Mouse (Mus musculus): Measurements from ENCODE around the gene Txndc12. TPM values are rescaled to one million over a fixed set of nuclear protein-coding genes. Genes with fewer than 3 reads are reported as not detected.

Gene Txndc12
- polyA plus RNA-seq, 1 experiment from 2014 or later: 111 TPM

DNA sequence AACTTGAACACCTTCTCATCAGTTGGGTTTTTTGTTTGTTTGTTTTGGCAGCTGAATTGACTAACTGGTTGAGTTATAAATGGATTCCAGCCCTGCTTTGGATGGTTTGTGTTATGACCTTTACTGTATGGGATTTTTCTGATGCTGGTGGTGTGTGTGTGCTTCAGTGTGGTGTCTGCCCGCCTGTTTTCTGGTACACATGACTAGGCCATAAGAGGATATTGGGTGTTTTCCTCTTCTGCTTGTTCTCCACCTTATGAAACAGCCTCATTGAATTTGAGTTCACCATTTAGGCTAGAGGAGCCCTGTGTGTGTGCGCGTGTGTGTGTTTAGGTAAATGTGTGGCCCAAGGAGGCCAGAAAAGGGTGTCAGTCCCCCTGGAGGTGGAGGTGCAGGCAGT, 1.1 kb downstream of the Txndc12 start:
- no peak overlapping the region for H3K27ac ChIP-seq (ENCODE audit: low read length)
- peaks cover 13% of the 10 kb centered on the region; the same call in 1 of the 2 replicates for H3K4me1 ChIP-seq (ENCODE audit: control insufficient read depth, insufficient read depth, low read length)
- peak overlapping the region; percentile 60 for H3K4me2 ChIP-seq (replicated peaks; ENCODE audit: low read depth, low read length)
- H3K9ac ChIP-seq (replicated peaks; ENCODE audit: low read depth, low read length): peak overlapping the region; percentile 44; the same call in 1 of the 2 replicates
- no peak for ATAC-seq (ENCODE audit: insufficient number of reproducible peaks, insufficient read depth, low FRiP score, low read depth)
- H3K36me3 ChIP-seq (ENCODE audit: control insufficient read depth, insufficient read depth, low read length): no peaks in the 10 kb centered on the region
- WGBS: 42% methylated on average over 3 of the region's 3 CpGs
- no peaks in the 10 kb centered on the region for H3K9me3 ChIP-seq (ENCODE audit: control insufficient read depth, low read depth, low read length)
- H3K4me3 ChIP-seq (ENCODE audit: low read depth, low read length): peak overlapping the region; percentile 97
- H3K27me3 ChIP-seq (ENCODE audit: control insufficient read depth, insufficient read depth, low read length): no peaks in the 10 kb centered on the region

DNA sequence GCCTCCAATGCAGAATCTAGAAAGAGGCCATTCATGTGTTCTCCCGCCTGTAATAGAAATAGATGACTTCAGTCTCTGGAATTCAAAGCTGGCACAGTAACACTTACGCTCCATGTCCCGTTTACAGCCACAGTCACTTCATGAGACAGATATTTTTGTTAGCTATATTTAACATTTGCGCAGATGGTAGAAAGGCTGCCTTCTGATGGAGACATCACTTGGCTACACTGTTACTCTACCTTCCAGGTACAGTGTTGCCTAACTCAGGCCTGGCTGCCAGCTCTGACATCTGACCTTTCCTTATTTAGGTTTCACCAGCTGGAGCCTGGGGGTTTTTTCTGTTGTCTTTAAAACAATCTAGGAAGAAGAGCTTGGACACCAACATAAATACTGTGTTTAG, 3.6 kb downstream of the Txndc12 start:
- 0 out of 2 replicates have a peak, but pooled peaks cover 5% of the 10 kb centered on the region for H3K4me1 ChIP-seq (ENCODE audit: control insufficient read depth, insufficient read depth, low read length)
- H3K27ac ChIP-seq (ENCODE audit: low read length): no peak overlapping the region; the same call in 1 of the 2 replicates
- no peaks in the 10 kb centered on the region for H3K36me3 ChIP-seq (ENCODE audit: control insufficient read depth, insufficient read depth, low read length)
- no peaks in the 10 kb centered on the region for H3K9me3 ChIP-seq (ENCODE audit: control insufficient read depth, low read depth, low read length)
- ATAC-seq (ENCODE audit: insufficient number of reproducible peaks, insufficient read depth, low FRiP score, low read depth): no peak
- H3K27me3 ChIP-seq (ENCODE audit: control insufficient read depth, insufficient read depth, low read length): no peaks in the 10 kb centered on the region
- no peak overlapping the region for H3K9ac ChIP-seq (replicated peaks; ENCODE audit: low read depth, low read length)
- WGBS: 84% methylated on average over 4 of the region's 4 CpGs
- no peak overlapping the region for H3K4me2 ChIP-seq (replicated peaks; ENCODE audit: low read depth, low read length)
- H3K4me3 ChIP-seq (ENCODE audit: low read depth, low read length): no peak overlapping the region

DNA sequence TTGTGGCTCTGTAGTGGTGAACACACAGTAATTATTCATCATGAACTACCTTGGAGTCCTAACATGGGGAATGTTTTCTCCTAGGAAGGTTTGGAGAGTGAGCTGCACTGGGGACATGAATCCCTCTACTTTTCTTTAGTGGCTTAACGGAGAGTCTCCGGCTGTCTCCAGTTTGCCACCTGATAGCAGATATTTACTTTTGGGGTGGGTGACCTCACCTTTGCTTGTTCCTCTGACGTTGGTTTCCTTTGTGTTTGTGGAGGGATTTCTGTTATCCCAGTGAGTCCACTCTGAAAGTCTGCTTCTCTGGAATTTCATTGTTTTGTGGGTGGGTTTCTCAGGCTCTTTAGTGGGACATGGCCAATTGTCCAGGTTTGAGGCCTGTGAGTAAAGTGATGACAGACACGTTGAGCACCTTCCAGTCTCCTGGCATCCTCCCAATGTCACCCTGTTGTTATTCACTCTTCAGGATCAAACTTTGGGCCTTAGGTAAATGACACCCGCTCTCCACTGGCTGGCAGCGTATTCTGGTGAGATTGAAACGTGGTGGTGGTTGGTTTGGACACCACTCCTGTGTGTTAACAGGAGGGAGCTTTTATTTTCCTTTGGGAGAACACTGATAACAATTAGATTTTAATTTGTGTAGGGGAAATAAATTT, 7.6 kb downstream of the Txndc12 start:
- no peaks in the 10 kb centered on the region for H3K27me3 ChIP-seq (ENCODE audit: control insufficient read depth, insufficient read depth, low read length)
- H3K9ac ChIP-seq (replicated peaks; ENCODE audit: low read depth, low read length): no peak overlapping the region
- no peaks in the 10 kb centered on the region for H3K36me3 ChIP-seq (ENCODE audit: control insufficient read depth, insufficient read depth, low read length)
- ATAC-seq (ENCODE audit: insufficient number of reproducible peaks, insufficient read depth, low FRiP score, low read depth): 0 out of 2 replicates have a peak, but pooled peaks have one; percentile 54
- 65% methylated on average over 7 of the region's 7 CpGs for WGBS
- no peaks in the 10 kb centered on the region for H3K9me3 ChIP-seq (ENCODE audit: control insufficient read depth, low read depth, low read length)
- 0 out of 2 replicates have a peak, but pooled peaks cover 6% of the 10 kb centered on the region for H3K4me1 ChIP-seq (ENCODE audit: control insufficient read depth, insufficient read depth, low read length)
- H3K4me3 ChIP-seq (ENCODE audit: low read depth, low read length): no peak overlapping the region
- H3K27ac ChIP-seq (ENCODE audit: low read length): peak overlapping the region; percentile 28; the same call in 1 of the 2 replicates
- no peak overlapping the region for H3K4me2 ChIP-seq (replicated peaks; ENCODE audit: low read depth, low read length)

DNA sequence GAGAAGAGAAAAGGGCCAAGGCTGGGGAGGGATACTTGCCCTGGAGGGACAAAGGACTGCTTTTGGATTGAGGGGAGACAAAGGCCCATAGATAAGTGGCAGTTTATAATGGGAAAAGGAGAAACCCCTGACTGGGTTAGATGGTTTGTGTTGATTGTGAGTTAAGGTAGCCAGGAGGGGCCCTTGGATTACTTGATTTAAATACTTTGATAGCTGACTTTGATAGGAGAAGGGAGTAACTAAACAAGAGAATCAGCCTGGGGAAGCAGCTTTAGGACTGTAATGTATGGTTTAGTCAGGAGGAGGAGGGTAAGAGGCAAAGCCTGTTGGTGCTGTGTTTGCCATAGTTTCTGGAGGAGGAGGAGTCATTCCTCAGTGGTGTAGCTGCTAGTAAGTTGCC, 8.9 kb downstream of the Txndc12 start:
- Histone ChIP-seq H3K36me3 (ENCODE audit: control insufficient read depth, insufficient read depth, low read length) (no peaks in the 10 kb centered on the region), H3K4me1 (ENCODE audit: control insufficient read depth, insufficient read depth, low read length) (peaks cover 4% of the 10 kb centered on the region; the same call in 1 of the 2 replicates), H3K9ac (replicated peaks; ENCODE audit: low read depth, low read length) (no peak overlapping the region), H3K4me2 (replicated peaks; ENCODE audit: low read depth, low read length) (no peak overlapping the region), H3K27me3 (ENCODE audit: control insufficient read depth, insufficient read depth, low read length) (no peaks in the 10 kb centered on the region), H3K4me3 (ENCODE audit: low read depth, low read length) (no peak overlapping the region), H3K9me3 (ENCODE audit: control insufficient read depth, low read depth, low read length) (no peaks in the 10 kb centered on the region), H3K27ac (ENCODE audit: low read length) (no peak overlapping the region)
- ATAC-seq (ENCODE audit: insufficient number of reproducible peaks, insufficient read depth, low FRiP score, low read depth): no peak

DNA sequence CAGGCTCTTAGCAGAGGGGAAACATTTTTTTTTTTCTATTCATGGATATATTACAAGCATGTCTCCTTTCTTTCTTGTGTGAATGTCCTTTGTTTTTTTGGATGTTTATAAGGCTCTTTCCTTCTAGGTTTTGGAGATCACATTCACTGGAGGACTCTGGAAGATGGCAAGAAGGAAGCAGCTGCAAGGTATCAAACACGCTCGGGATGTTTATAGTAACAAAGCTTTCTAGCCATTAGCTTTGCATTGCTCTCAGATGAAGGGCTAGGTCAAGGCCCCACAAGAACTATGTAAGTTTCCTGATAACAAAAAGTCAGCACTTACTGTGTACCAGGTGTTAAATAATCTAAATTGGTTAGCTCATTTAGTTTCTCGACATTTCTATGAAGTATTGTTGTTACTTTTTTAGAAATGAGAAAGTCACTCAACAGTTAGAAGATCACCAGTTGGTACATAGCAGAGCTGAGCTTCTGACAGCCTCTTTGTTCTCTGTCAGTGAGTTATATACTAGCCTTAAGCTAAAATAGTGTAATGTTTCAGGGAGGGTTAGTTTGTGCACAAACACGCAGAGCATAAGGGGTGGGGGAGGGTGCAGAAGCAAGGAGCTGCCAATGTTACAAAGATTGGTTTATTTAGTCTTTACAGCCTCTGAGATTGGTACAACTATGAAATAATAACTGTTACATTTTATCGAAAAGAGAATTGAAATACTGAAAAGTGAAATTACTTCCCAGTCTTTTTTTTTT, 11.6 kb downstream of the Txndc12 start:
- Histone ChIP-seq H3K4me3 (ENCODE audit: low read depth, low read length) (no peak overlapping the region), H3K27ac (ENCODE audit: low read length) (peak overlapping the region; percentile 45; the same call in 1 of the 2 replicates), H3K4me1 (ENCODE audit: control insufficient read depth, insufficient read depth, low read length) (peaks cover 15% of the 10 kb centered on the region), H3K9me3 (ENCODE audit: control insufficient read depth, low read depth, low read length) (no peaks in the 10 kb centered on the region), H3K36me3 (ENCODE audit: control insufficient read depth, insufficient read depth, low read length) (0 out of 2 replicates have a peak, but pooled peaks cover 3% of the 10 kb centered on the region), H3K27me3 (ENCODE audit: control insufficient read depth, insufficient read depth, low read length) (no peaks in the 10 kb centered on the region), H3K4me2 (replicated peaks; ENCODE audit: low read depth, low read length) (no peak overlapping the region), H3K9ac (replicated peaks; ENCODE audit: low read depth, low read length) (no peak overlapping the region)
- ATAC-seq (ENCODE audit: insufficient number of reproducible peaks, insufficient read depth, low FRiP score, low read depth): no peak
- WGBS: 43% methylated on average over 5 of the region's 5 CpGs

DNA sequence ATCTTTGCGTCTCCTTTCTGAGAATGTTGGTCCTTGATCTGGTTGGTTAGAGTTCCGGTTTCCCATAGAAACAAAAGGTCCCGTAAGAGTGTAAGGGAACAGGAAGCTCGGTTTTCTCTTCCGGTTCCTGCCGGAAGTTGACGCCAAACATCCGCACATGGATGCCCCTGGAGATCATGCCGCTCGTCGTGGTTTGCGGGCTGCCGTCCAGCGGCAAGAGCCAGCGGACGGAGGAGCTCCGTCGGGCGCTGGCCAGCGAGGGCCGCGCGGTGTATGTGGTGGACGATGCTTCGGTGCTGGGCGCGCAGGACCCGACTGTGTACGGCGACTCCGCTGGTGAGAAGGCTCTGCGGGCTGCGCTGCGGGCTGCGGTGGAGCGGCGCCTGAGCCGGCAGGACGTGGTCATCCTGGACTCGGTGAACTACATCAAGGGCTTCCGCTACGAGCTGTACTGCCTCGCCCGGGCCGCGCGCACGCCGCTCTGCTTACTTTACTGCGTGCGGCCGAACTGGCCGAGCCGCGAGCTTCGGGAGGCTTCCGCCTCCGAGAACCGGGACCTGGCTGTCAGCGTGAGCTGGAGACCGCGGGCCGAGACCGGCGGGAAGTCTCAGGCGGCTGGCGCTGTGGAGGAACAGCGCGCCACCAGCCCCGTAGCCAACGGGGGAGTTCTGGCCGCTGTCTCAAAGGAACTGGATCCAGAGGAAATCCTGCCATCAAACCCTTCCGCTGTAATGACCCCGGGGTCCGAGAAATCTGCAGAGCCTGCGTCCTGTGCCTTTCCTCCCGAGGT, 13.5 kb downstream of the Txndc12 start, which contains the start of gene Kti12:
Kti12 (plus strand) TSS at position 71 of the 790 bp plus-strand sequence.
- WGBS: under 1% methylated on average over 77 of the region's 77 CpGs
- Histone ChIP-seq H3K27me3 (ENCODE audit: control insufficient read depth, insufficient read depth, low read length) (no peaks in the 10 kb centered on the region), H3K9me3 (ENCODE audit: control insufficient read depth, low read depth, low read length) (no peaks in the 10 kb centered on the region), H3K4me2 (replicated peaks; ENCODE audit: low read depth, low read length) (peak within 1 kb of the TSS; percentile 95), H3K27ac (ENCODE audit: low read length) (peak within 1 kb of the TSS; percentile 90), H3K4me1 (ENCODE audit: control insufficient read depth, insufficient read depth, low read length) (peaks cover 15% of the 10 kb centered on the region), H3K4me3 (ENCODE audit: low read depth, low read length) (peak within 1 kb of the TSS; percentile 90), H3K9ac (replicated peaks; ENCODE audit: low read depth, low read length) (peak within 1 kb of the TSS; percentile 73), H3K36me3 (ENCODE audit: control insufficient read depth, insufficient read depth, low read length) (peaks cover 6% of the 10 kb centered on the region; the same call in 1 of the 2 replicates)
- ATAC-seq (ENCODE audit: insufficient number of reproducible peaks, insufficient read depth, low FRiP score, low read depth): peak; percentile 82

DNA sequence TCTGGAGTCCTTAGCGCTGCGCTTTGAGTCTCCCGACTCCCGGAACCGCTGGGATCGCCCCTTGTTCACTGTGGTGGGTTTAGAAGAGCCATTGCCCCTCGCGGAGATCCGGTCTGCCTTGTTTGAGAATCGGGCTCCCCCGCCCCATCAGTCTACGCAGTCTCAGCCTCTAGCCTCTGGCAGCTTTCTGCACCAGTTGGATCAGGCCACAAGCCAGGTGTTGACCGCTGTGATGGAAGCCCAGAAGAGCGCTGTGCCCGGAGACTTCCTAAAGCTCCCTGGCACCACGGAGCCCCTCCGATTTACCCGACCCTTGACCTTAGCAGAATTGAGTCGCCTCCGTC, 14.1 kb downstream of the Txndc12 start, which contains the start of gene A730015C16Rik:
A730015C16Rik (minus strand) TSS at position 115 of the 344 bp plus-strand sequence.
- H3K27ac ChIP-seq (ENCODE audit: low read length): peak within 1 kb of the TSS; percentile 90
- H3K4me2 ChIP-seq (replicated peaks; ENCODE audit: low read depth, low read length): peak within 1 kb of the TSS; percentile 95
- H3K27me3 ChIP-seq (ENCODE audit: control insufficient read depth, insufficient read depth, low read length): no peaks in the 10 kb centered on the region
- no peaks in the 10 kb centered on the region for H3K9me3 ChIP-seq (ENCODE audit: control insufficient read depth, low read depth, low read length)
- H3K4me3 ChIP-seq (ENCODE audit: low read depth, low read length): peak within 1 kb of the TSS; percentile 90
- H3K4me1 ChIP-seq (ENCODE audit: control insufficient read depth, insufficient read depth, low read length): peaks cover 15% of the 10 kb centered on the region
- peaks cover 6% of the 10 kb centered on the region; the same call in 1 of the 2 replicates for H3K36me3 ChIP-seq (ENCODE audit: control insufficient read depth, insufficient read depth, low read length)
- WGBS: 9% methylated on average over 20 of the region's 20 CpGs
- ATAC-seq (ENCODE audit: insufficient number of reproducible peaks, insufficient read depth, low FRiP score, low read depth): no peak
- H3K9ac ChIP-seq (replicated peaks; ENCODE audit: low read depth, low read length): peak within 1 kb of the TSS; percentile 73

DNA sequence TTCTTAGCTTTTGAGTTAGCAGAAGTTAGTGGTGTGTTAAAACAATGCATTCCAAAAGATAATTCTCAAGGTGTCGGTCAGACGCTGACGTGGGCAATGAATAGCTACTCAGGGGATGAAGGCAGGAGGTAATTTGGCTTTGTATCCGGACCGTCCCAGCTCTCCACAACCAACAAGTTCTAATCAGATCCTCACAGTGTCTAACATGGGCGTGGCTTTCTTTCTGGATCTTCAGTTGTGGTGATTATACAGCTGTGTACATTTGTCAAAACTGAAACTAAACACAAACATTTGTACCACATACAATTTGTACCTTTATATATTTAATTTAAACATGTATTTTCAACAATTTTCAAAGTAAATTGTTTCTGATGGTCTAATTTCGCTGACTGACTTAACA, 32.4 kb downstream of the Txndc12 start:
- 83% methylated on average over 7 of the region's 7 CpGs for WGBS
- H3K4me2 ChIP-seq (replicated peaks; ENCODE audit: low read depth, low read length): no peak overlapping the region
- no peaks in the 10 kb centered on the region for H3K27me3 ChIP-seq (ENCODE audit: control insufficient read depth, insufficient read depth, low read length)
- H3K4me1 ChIP-seq (ENCODE audit: control insufficient read depth, insufficient read depth, low read length): no peaks in the 10 kb centered on the region
- peaks cover 8% of the 10 kb centered on the region; the same call in 1 of the 2 replicates for H3K36me3 ChIP-seq (ENCODE audit: control insufficient read depth, insufficient read depth, low read length)
- H3K4me3 ChIP-seq (ENCODE audit: low read depth, low read length): no peak overlapping the region
- no peak for ATAC-seq (ENCODE audit: insufficient number of reproducible peaks, insufficient read depth, low FRiP score, low read depth)
- no peak overlapping the region for H3K27ac ChIP-seq (ENCODE audit: low read length)
- no peak overlapping the region for H3K9ac ChIP-seq (replicated peaks; ENCODE audit: low read depth, low read length)
- H3K9me3 ChIP-seq (ENCODE audit: control insufficient read depth, low read depth, low read length): no peaks in the 10 kb centered on the region
